Mouse (Mus musculus): ENCODE measurements around the gene Cgnl1.

The Cgnl1 gene

DNA sequence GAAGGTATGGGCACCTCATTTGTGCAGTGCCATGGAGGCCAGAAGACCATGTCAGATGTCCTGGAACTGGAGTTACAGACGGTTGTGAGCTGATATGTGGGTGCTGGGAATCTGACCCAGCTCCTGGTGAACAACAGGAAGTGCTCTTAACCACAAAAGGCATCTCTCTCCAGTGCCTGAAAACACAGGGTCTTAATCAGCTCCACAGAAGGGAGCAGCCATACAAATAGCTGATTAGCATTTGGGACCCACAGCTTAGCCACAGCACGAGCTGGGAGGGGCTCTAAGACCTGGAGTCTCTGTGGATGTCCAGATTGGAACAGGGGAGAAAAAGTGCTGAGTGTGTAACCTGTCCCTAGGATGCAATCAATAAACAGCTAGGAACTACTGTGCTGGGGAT is 4.5 kb downstream of the Cgnl1 start:
- WGBS: 70% methylated on average over 2 of the region's 2 CpGs

DNA sequence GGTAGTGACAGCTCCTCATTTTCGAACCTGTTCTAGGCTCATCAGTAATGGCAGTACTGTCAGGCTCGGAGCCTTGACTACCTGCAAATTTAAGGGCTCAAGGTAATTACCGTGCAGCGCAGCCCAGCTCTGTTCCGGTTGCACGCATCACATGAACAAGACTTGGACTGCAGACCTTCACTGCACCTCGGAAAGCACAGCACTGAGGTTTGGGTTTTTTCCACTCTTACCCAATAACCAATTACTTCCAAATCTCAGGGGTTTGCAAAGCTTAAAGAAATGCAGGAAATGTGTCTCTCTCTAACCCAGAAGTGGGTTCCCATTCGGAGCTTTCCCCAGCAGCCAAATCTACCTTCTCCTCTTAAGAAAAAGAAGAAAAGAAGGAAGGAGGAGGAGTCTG is 5.1 kb downstream of the Cgnl1 start:
- 86% methylated on average over 8 of the region's 8 CpGs for WGBS

DNA sequence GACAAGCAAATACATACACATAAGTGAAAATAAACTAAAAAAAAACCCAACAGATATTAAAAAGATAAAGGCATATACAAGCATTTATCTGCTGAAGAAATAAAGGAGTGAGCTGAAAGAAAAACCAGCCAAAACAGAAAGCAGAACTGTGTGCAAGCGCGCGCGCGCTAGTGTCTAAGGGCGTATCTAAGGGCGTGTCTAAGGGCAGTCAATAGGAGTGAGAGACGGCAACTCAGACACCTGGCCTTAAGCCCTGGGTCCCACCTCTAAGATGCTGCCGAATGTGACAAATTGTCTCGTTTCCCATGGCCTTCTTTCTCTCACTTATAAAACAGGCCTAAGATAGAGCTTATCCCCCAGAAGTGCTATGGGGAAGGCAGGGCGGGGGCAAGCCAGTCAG is 6.9 kb downstream of the Cgnl1 start:
- WGBS: 84% methylated on average over 11 of the region's 11 CpGs

DNA sequence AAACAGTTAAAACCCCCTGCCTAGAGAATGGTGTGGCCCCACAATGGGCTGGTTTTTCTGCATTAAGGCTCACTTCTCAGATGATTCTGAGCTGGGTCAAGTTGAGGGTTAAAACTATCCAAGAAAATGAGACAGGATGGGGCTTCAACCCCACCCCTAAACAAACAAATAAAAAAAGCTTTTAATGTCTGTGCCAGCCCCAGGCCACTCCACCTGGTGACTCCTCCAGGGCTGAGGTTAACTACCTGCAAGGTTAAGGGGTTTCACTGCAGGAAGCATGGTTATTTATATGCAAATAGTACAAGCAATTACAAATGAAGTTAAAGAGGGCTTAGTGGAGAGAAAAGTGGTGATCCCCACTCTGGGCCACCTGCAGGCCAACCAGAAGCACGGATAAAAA is 8.1 kb downstream of the Cgnl1 start:
- WGBS: 50% methylated on average over 1 of the region's 1 CpGs

DNA sequence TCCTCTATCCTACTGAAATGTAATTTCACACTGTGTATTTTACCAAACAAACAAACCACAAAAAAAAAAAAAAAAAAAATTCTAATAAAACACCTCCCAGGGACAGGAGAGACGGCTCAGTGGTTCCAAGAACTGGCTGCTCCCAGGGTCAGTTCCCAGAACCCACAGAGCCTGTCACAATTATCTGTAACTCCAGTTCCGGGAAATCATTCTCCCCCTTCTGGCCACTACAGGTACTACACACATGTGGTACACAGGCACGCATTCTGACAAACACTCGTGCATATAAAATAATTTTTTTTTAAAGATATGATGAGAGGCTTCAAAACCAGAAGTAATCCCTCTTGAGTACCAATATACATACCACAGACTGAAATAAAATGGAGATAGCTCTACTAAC is 9.7 kb downstream of the Cgnl1 start:
- WGBS: 89% methylated on average over 4 of the region's 4 CpGs

DNA sequence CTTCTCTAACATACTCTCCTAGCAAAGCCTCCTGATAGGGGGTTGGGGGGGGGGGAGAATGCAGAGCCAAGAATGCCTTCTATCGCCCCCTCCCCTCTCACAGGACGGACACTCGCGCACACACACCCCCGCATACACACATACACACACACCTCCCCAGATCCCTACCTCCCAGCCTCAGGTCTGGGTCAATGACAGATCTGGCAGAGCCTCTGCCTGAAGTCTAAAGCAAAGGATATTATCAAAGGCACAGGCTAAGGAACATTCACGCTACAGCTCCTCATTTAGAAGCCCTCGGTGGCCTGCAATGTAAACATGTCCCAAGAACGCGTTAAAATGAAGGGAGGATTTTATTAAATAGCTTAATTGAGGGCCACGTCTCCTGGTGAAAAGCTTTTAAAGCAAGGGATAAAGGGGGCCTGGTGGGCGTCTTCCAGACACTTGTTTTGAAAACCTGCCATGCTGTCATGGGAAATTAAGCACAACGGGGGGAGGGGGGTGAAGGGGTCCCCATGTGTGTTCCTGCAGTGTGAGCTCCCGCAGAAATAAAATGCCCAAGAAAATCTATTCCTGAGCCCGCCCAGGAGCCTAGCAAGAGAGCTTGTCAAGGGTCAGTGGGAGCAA is 10.8 kb downstream of the Cgnl1 start:
- 34% methylated on average over 14 of the region's 14 CpGs for WGBS

DNA sequence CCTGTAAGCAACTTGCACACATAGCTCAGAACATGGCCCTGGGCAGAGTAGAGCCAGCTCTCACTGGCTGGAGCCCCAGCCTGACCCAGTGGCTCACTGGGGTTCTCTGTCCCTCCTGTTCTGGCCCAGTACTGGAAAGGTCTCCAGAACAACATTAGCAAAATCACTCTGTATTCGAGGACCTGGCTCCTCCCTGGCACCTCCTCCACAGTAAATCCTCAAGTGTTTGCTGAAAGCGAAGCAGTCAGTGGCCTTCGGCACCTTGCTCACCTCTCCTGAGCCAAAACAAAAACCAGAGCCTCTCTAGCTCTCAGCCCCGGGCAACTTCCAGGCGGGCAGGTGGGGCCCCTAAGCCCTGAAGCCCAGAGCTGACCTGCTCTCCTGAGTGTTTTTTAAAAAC is 11.5 kb downstream of the Cgnl1 start:
- WGBS: 57% methylated on average over 5 of the region's 5 CpGs

DNA sequence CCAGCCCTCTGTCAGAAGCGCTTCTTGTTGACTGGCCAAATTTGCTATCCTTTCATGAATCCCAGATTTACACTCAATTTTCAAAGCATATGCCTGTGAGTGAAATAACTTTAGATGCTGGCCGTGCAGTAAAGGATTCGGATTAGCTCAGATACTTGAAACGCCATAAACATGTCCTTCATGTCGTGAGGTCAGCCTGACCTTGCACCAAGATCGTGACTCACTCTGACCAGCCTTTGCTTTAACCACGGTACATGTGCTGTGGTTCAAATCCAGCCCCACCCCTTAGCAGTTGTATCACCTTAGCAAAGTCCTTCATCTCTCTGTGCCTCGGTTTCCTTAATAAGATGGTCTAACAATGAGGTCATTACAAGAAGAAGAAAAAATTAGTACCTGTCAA is 14.0 kb downstream of the Cgnl1 start:
- 86% methylated on average over 8 of the region's 8 CpGs for WGBS

DNA sequence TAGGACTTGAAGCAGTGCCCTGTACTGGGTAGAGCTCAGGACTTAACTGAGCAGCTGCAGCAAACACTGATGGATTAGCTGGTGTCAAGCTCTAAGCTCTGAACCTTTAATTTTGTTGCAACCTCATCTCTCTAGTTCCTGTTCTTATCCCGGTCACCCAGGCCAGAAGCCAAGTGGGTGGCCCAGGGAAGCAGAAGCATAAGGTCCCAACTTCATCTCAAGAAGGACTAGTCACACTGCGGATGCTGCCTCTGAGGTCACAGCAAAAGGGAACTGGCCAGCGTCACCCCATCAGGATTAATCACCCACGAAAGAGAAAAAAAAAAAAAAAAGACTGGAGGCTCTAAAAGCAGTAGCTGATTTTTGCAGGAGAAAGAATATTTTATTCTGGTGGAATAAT is 14.5 kb downstream of the Cgnl1 start:
- WGBS: 63% methylated on average over 4 of the region's 4 CpGs

DNA sequence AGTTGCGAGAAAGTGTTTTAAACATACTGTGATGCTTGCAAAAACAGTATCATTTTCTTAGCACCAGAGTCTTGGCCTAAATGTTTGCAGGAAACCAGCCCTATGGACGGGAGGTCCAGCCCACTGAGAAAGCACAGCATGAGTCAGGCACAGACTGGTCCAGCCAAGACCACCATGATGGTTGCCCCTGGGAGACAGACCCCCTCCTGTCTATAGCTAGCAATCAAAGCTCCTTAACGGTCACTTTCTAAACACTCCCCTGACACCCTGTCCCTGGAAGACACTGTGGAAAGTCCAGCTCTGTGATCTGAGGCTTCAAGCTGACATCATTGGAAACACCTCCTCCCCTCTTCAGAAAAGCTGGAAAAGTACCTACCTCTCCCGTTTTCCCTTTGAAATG is 17.4 kb downstream of the Cgnl1 start:
- WGBS: 72% methylated on average over 4 of the region's 4 CpGs

DNA sequence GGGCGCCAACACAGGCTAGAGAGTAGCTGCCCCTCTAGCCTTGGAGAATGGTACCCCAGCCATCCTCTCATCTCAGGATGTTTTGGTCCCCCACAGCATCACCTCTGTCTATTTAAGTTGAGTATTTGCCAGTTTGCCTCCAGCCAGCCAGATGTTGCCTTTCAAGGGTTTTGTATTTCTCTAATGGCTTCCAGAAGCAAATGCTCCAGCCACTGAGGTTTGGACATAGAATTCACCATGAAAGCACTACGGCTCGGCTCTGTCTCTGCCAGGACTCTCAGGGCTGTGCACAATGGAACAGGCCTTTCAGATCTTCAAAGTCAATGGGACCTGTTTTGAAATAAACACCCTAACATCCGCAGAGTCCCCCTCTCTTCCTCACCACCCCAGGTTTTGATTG is 17.9 kb downstream of the Cgnl1 start:
- 76% methylated on average over 4 of the region's 4 CpGs for WGBS

DNA sequence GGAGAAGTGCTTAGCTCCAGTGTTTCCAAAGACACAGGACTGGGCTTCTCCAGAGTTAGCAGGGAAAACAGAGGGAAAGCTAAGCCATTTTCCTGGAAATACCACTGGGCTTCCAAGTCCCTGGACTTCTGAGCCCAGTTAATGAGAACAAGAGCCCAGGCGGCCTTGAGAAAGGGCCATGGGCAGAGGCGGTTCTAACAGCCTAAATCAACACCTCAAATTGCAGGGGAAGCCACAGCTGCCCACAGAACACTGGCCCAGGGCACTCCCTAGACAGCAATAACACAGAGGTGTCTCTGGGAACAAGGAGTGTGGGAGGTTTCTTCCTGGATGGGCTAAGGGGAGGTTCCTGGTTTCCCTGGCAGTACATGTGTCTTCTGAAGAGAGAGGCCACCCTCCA is 18.3 kb downstream of the Cgnl1 start:
- 75% methylated on average over 2 of the region's 2 CpGs for WGBS

DNA sequence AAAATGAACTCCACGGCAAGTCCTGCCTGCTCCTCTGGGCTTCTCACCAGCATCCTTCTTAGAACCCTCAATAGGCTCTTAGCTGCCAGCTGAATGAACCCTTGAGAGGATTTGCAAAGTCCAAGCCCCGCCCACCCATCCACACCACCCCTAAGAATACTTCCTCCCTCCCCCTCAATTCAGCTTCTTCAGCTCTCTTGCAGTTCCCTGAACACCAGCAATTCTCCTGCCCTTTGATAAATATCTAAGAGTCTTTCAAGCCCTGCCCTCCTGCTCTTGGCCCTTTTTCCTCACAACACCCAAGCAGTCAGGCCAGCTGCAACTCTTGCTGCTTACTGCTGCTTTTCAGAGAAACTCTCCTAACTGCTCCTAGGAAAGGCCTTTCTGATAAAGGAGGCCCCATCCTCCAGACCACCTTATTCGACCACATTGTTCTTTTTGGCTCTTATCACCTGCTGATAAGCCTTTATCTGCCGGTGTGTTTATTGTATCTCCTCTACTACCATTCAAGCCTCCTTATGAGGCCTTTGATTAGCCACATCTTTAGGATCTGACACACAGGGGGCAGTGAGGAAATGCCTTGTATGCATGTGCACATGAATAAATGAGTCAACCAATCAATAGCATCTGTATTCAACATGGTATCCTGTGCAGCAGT is 21.3 kb downstream of the Cgnl1 start:
- WGBS: 55% methylated on average over 4 of the region's 4 CpGs

DNA sequence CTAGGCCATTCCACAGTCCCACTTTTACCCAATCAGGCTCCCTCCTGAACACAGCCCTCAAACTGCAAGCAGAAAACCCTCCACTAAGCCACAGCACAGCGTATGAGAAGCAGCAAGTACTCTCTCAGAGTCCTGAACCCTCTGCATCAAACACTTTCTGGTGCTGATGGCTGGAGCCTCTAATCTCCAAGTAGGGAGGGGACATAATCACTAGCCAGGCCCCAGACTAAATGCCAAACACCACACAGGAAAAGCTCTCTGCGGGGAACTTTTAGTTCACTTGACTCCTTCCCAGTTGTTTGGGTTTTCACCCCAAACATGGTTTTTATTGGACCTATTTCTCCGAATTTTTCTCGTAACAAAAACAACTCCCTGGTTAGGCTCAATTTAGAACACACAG is 25.0 kb downstream of the Cgnl1 start:
- 53% methylated on average over 4 of the region's 4 CpGs for WGBS

DNA sequence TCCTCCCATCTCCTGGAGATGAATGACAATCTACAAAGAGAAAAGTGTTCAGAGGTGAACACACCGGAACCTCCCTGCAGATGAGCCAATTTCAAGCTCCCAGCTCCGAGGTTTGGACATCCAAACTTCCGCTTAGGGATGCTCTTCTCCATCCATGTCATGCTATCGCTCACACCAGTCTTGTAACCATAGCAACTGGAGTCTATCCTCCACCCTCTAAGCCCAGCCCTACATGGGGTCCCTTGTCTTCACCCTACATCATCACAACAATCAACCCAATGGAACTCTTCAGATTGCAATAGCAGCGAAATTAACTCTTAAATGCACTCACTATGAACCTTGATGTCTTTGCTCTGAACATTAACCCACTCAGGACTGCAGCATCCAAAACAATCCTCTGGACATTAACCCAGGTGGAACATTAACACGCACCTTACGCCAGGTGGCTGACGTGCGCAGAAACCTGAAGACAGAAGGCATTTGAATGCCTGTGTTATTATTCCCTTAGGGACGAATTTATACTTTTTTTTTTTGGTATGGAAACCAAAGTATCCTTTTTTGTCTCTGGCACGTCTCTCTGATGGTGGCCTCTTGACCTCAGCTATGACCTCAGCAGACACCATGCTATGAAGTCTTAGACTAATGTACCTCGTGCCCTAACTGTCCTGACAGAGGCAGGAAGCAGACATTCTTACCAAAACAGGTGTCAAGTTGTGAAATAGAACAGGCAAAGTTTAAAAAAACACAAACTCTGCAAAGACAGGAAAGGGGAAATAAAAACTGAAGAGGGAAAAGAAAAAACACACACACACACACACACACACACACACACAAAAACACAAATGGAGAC is 33.1 kb downstream of the Cgnl1 start:
- 79% methylated on average over 12 of the region's 12 CpGs for WGBS

DNA sequence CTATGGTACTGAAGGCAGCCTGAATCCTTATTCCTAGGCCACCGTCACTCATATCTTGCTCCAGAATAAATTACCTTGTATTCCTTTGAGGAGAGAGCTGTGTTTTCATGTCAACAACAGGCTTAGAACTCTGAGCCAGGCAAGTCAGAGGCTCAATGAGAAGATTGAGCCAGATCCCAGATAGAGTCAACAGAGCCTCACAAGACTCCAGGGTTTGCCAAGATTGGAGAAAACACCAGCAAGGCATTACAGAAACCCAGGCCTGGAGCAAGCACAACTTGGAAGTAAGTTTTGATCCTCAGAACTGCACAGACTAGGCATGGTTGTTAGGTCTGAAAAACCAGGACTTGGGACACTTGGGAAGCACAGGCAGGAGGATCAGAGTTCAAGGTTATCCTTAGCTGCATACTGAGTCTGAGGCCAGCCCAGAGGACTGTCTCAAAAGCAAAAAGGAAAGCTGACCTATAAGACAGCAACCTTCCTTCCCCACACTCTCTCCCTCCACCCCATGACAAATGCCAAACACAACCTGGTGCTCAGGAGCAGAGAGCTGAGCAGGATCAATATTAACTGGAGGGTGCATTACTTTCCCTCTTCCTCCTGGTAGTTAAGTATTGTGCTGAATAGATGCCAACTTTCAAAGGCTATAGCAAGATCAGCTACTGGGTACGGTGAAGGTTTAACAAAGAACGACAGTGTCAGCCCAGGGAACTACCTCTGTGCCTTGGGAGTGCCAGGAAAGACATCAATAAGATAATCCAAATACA is 34.0 kb downstream of the Cgnl1 start:
- 62% methylated on average over 3 of the region's 3 CpGs for whole genome bisulfite sequencing

DNA sequence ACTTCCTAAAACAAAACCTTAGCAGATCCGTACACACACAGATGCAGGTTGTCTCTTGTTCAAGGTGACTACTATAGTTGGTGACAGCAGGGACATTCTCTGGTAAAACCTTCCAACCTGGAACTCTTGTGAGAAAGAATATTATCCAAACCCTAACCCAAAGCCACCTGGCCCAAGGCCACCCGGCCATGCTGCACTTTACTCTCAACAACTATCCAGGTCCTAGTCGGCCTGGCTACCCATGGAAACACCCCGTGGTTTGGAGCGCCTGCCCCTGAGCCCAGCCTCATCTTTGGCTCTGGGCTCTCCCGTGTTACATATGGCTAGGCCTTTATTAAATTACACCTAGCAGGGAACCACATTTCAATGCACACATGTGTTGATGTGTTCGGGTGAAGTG is 35.5 kb downstream of the Cgnl1 start:
- whole genome bisulfite sequencing: 94% methylated on average over 7 of the region's 7 CpGs

DNA sequence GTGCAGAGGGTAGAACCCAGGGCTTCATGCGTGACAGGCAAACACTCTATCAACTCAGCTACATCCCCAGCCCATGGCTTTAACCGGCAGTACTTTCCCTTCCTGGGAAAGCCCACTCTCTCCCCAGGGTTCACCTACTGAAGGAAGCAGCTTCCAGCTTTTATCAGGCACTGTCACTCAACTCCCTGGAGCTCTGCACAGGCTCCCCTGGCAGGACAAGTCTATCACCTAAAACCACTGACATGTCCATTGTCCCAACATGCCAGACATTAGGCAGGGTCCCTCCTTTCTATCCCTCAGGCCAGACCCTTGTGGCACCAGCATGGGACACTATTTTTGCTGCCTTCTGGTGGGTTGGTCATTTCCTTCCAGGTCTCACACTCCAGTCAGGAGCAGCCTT is 37.8 kb downstream of the Cgnl1 start:
- 79% methylated on average over 2 of the region's 2 CpGs for WGBS

DNA sequence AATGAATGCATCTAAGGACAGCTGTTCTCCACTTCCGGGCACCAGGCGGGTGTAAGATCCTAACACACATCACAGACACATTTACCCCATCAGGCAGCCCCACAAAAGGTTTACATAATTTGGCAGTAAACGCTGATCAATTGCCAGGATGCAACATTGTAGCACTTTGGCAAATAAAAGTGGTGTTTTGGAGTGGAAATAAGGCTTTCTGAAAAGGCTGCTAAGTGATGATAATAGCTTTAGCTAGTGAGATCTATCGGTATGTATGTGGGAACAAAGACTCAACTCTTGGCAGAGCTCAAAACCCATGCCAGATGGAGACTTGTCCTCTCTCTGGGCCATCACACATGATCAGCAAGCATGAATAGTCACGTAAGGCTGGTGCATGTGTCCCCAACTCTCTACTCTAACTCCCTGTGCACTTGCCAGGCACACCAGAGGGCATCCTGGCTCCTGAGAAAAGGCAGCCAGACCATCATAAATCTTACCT is 42.5 kb downstream of the Cgnl1 start:
- 56% methylated on average over 5 of the region's 5 CpGs for WGBS

DNA sequence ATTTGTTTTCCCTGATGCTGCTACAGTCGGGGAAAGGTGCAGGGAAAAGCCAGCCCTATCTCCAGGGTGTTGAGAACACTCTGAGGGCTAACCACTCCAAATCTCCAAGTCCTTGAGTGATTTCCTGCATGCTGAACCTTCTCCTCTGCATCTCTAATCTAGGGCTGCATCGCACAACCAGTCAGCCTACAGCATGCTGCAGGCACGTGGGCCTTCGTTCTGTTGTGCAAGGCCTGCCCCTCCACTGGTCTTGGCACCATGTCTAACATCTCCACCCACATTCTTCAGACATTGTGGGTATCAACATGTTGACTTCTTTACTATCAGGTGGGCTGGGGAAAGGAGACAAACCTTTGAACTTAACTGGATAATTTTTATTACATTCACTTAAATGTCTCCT is 44.2 kb downstream of the Cgnl1 start:
- WGBS: 85% methylated on average over 4 of the region's 4 CpGs

DNA sequence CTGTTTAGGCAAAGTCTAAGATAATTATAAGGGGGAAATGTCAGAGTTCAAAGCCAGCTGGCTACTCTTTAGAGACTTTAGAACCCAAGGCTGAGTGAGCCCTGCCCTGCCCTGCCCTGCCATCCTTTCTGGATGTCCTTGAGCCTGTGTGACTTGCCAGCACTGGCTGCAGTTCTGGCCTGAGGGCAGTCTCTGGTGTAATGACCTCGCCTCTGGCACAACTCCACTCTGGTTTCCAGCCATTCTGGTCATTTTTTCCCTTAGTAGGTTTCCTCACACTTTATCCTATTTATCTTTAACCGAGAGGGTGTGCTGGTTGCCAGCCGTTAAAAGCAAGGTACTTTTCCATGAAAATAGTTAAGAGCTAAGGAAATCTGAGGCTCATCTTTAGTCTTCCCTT is 45.3 kb downstream of the Cgnl1 start:
- 72% methylated on average over 3 of the region's 3 CpGs for WGBS

DNA sequence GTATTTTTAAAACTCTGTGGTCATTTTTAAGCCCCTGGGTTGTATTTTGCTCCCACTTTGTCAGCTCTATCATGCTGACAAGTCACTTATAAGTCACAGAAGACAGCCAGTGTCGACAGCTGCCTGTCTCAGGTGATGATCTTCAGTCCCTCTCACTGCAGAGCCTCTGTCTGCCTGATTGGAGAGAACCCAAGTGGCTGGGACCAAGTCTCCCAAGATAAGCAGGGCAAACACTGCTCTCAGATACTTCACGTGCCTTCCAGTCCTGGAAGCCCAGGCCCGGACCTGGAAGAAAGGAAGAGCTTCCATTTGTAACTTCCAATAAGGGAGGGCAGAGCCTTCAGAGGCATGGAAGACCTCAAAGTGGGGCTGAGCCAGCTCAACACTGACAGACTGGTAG is 49.0 kb downstream of the Cgnl1 start:
- WGBS: 75% methylated on average over 3 of the region's 3 CpGs

Data from cerebral cortex, adult 2 months (tissue).